Mouse (Mus musculus): ENCODE measurements around the gene Klc1. TPM values are rescaled to one million over a fixed set of nuclear protein-coding genes. Genes with fewer than 3 reads are reported as not detected.
A peak's percentile ranks its signal among the peaks of the same experiment; 100 is the strongest.

Klc1 gene
- total and polyA plus RNA-seq, 2 experiments = 17.4 to 18.8 TPM

- H3K4me1 ChIP-seq (ENCODE audit: control insufficient read depth, insufficient read depth, low read length) = no peaks in the 10 kb centered on the region; the same call in 1 of the 2 replicates
- WGBS = 75% methylated on average over 9 of the region's 9 CpGs
- H3K36me3 ChIP-seq (ENCODE audit: control insufficient read depth, insufficient read depth, low read length) = no peaks in the 10 kb centered on the region
- DNase-seq (ENCODE audit: extremely low read depth, low read depth, low spot score) = no peak
- H3K9ac ChIP-seq (ENCODE audit: low read depth, low read length) = no peak overlapping the region
- no peaks in the 10 kb centered on the region for H3K27me3 ChIP-seq (ENCODE audit: control insufficient read depth, insufficient read depth, low read length)
- no peak overlapping the region for H3K27ac ChIP-seq (replicated peaks; ENCODE audit: insufficient read depth, low read depth, low read length)
- no peak overlapping the region for H3K4me3 ChIP-seq (ENCODE audit: insufficient read depth, low read depth, low read length)
- peaks cover 2% of the 10 kb centered on the region for H3K79me2 ChIP-seq (ENCODE audit: control insufficient read depth, insufficient read depth, low read length)
- TF ChIP-seq CTCF (IDR thresholded peaks at IDR 0.05; ENCODE audit: low read depth, low read length) = no peak
Measured at GRCm38 (mm10) chr12:111753347-111753746, 5.3 kb upstream of the Klc1 start.

GRCm38 (mm10) chr12:111754710-111755109 is 3.9 kb upstream of the Klc1 start:
- no peak overlapping the region for H3K9ac ChIP-seq (ENCODE audit: low read depth, low read length)
- H3K4me1 ChIP-seq (ENCODE audit: control insufficient read depth, insufficient read depth, low read length) = peaks cover 4% of the 10 kb centered on the region; the same call in 1 of the 2 replicates
- H3K4me3 ChIP-seq (ENCODE audit: insufficient read depth, low read depth, low read length) = no peak overlapping the region
- no peak for DNase-seq (ENCODE audit: extremely low read depth, low read depth, low spot score)
- H3K27ac ChIP-seq (replicated peaks; ENCODE audit: insufficient read depth, low read depth, low read length) = no peak overlapping the region
- H3K27me3 ChIP-seq (ENCODE audit: control insufficient read depth, insufficient read depth, low read length) = no peaks in the 10 kb centered on the region
- no peaks in the 10 kb centered on the region for H3K36me3 ChIP-seq (ENCODE audit: control insufficient read depth, insufficient read depth, low read length)
- TF ChIP-seq POLR2A (IDR thresholded peaks at IDR 0.05; ENCODE audit: extremely low read depth, insufficient read depth, low read length) (no peak), CTCF (IDR thresholded peaks at IDR 0.05; ENCODE audit: low read depth, low read length) (no peak)
- peaks cover 16% of the 10 kb centered on the region for H3K79me2 ChIP-seq (ENCODE audit: control insufficient read depth, insufficient read depth, low read length)

- H3K4me1 ChIP-seq (ENCODE audit: control insufficient read depth, insufficient read depth, low read length) = peaks cover 4% of the 10 kb centered on the region; the same call in 1 of the 2 replicates
- H3K9ac ChIP-seq (ENCODE audit: low read depth, low read length) = no peak overlapping the region
- no peak for TF ChIP-seq POLR2A (IDR thresholded peaks at IDR 0.05; ENCODE audit: extremely low read depth, insufficient read depth, low read length)
- TF ChIP-seq CTCF (IDR thresholded peaks at IDR 0.05; ENCODE audit: low read depth, low read length) = no peak
- H3K36me3 ChIP-seq (ENCODE audit: control insufficient read depth, insufficient read depth, low read length) = no peaks in the 10 kb centered on the region
- peaks cover 18% of the 10 kb centered on the region for H3K79me2 ChIP-seq (ENCODE audit: control insufficient read depth, insufficient read depth, low read length)
- H3K27ac ChIP-seq (replicated peaks; ENCODE audit: insufficient read depth, low read depth, low read length) = no peak overlapping the region
- H3K27me3 ChIP-seq (ENCODE audit: control insufficient read depth, insufficient read depth, low read length) = no peaks in the 10 kb centered on the region
- 65% methylated on average over 2 of the region's 2 CpGs for WGBS
- DNase-seq (ENCODE audit: extremely low read depth, low read depth, low spot score) = no peak
- no peak overlapping the region for H3K4me3 ChIP-seq (ENCODE audit: insufficient read depth, low read depth, low read length)
Measured at GRCm38 (mm10) chr12:111755231-111755630, 3.4 kb upstream of the Klc1 start.

GRCm38 (mm10) chr12:111756082-111756697 is 2.5 kb upstream of the Klc1 start:
- peak; percentile 45 for DNase-seq (ENCODE audit: extremely low read depth, low read depth, low spot score)
- no peaks in the 10 kb centered on the region for H3K36me3 ChIP-seq (ENCODE audit: control insufficient read depth, insufficient read depth, low read length)
- H3K79me2 ChIP-seq (ENCODE audit: control insufficient read depth, insufficient read depth, low read length) = peaks cover 26% of the 10 kb centered on the region
- TF ChIP-seq POLR2A (IDR thresholded peaks at IDR 0.05; ENCODE audit: extremely low read depth, insufficient read depth, low read length) (no peak), CTCF (IDR thresholded peaks at IDR 0.05; ENCODE audit: low read depth, low read length) (no peak)
- WGBS = 22% methylated on average over 4 of the region's 4 CpGs
- no peaks in the 10 kb centered on the region for H3K27me3 ChIP-seq (ENCODE audit: control insufficient read depth, insufficient read depth, low read length)
- H3K9ac ChIP-seq (ENCODE audit: low read depth, low read length) = no peak overlapping the region
- no peak overlapping the region for H3K27ac ChIP-seq (replicated peaks; ENCODE audit: insufficient read depth, low read depth, low read length)
- no peak overlapping the region for H3K4me3 ChIP-seq (ENCODE audit: insufficient read depth, low read depth, low read length)
- peaks cover 4% of the 10 kb centered on the region; the same call in 1 of the 2 replicates for H3K4me1 ChIP-seq (ENCODE audit: control insufficient read depth, insufficient read depth, low read length)

GRCm38 (mm10) chr12:111756698-111757082 is 2.0 kb upstream of the Klc1 start:
- Histone ChIP-seq H3K9ac (ENCODE audit: low read depth, low read length) (no peak overlapping the region), H3K4me1 (ENCODE audit: control insufficient read depth, insufficient read depth, low read length) (peaks cover 4% of the 10 kb centered on the region; the same call in 1 of the 2 replicates), H3K27me3 (ENCODE audit: control insufficient read depth, insufficient read depth, low read length) (no peaks in the 10 kb centered on the region), H3K79me2 (ENCODE audit: control insufficient read depth, insufficient read depth, low read length) (peaks cover 29% of the 10 kb centered on the region), H3K27ac (replicated peaks; ENCODE audit: insufficient read depth, low read depth, low read length) (no peak overlapping the region), H3K4me3 (ENCODE audit: insufficient read depth, low read depth, low read length) (no peak overlapping the region), H3K36me3 (ENCODE audit: control insufficient read depth, insufficient read depth, low read length) (no peaks in the 10 kb centered on the region)
- DNase-seq (ENCODE audit: extremely low read depth, low read depth, low spot score) = no peak
- 44% methylated on average over 5 of the region's 5 CpGs for WGBS
- TF ChIP-seq CTCF (IDR thresholded peaks at IDR 0.05; ENCODE audit: low read depth, low read length) (no peak), POLR2A (IDR thresholded peaks at IDR 0.05; ENCODE audit: extremely low read depth, insufficient read depth, low read length) (no peak)

- peaks cover 39% of the 10 kb centered on the region for H3K79me2 ChIP-seq (ENCODE audit: control insufficient read depth, insufficient read depth, low read length)
- peak; percentile 19 for DNase-seq (ENCODE audit: extremely low read depth, low read depth, low spot score)
Measured at GRCm38 (mm10) chr12:111757561-111758325, 906 bp upstream of the Klc1 start.

More at GRCm38 (mm10) chr12:111757561-111758325, 906 bp upstream of the Klc1 start:
- TF ChIP-seq POLR2A (IDR thresholded peaks at IDR 0.05; ENCODE audit: extremely low read depth, insufficient read depth, low read length) = no peak
- TF ChIP-seq CTCF (IDR thresholded peaks at IDR 0.05; ENCODE audit: low read depth, low read length) = no peak
- H3K9ac ChIP-seq (ENCODE audit: low read depth, low read length) = peak overlapping the region; percentile 90
- H3K27me3 ChIP-seq (ENCODE audit: control insufficient read depth, insufficient read depth, low read length) = no peaks in the 10 kb centered on the region
- H3K36me3 ChIP-seq (ENCODE audit: control insufficient read depth, insufficient read depth, low read length) = no peaks in the 10 kb centered on the region
- H3K4me1 ChIP-seq (ENCODE audit: control insufficient read depth, insufficient read depth, low read length) = peaks cover 4% of the 10 kb centered on the region; the same call in 1 of the 2 replicates
- peak overlapping the region; percentile 96 for H3K4me3 ChIP-seq (ENCODE audit: insufficient read depth, low read depth, low read length)
- WGBS = 66% methylated on average over 10 of the region's 10 CpGs
- peak overlapping the region; percentile 93 for H3K27ac ChIP-seq (replicated peaks; ENCODE audit: insufficient read depth, low read depth, low read length)

Measured in liver, adult 2 months (tissue).